Mouse (Mus musculus) testis, adult 2 months (tissue): ENCODE results near the gene Tnk1.

Experiments
- CTCF ChIP-seq: fragments of 200-500 bp; IDR thresholded peaks from 2 replicates; pipeline ENCODE4 v1.5.1; 2012; ENCODE audit warnings: low read depth, mild to moderate bottlenecking, inconsistent platforms, low read length, moderate library complexity; ENCODE audit not compliant: control insufficient read depth, insufficient read depth, insufficient replicate concordance
- POLR2A ChIP-seq: fragments of 200-500 bp; IDR thresholded peaks from 2 replicates; pipeline ENCODE4 v1.6.1; 2012; ENCODE audit warnings: low read depth, mild to moderate bottlenecking, inconsistent platforms, low read length, moderate library complexity; ENCODE audit not compliant: control insufficient read depth

- TF ChIP-seq CTCF (no peak), POLR2A (no peak)
These were observed at the start of gene Tnk1 for GRCm38 (mm10) chr11:69858113-69858998.
